Mouse (Mus musculus) myocyte (in vitro differentiated cells): ENCODE measurements around the gene Arhgap22.

Experiments used
- POLR2A ChIP-seq: IDR thresholded peaks from one replicate; pipeline ENCODE4 v1.6.1; 2011; ENCODE audit warnings: low read depth, mild to moderate bottlenecking, control low read depth, moderate library complexity; ENCODE audit not compliant: insufficient read length
- TCF12 ChIP-seq: IDR thresholded peaks from one replicate; pipeline ENCODE4 v1.6.1; 2011; ENCODE audit warnings: mild to moderate bottlenecking, control low read depth; ENCODE audit not compliant: poor library complexity, insufficient read depth, severe bottlenecking
- TCF3 ChIP-seq: IDR thresholded peaks from one replicate; pipeline ENCODE4 v1.6.1; 2011; ENCODE audit warnings: low read depth, control low read depth; ENCODE audit not compliant: insufficient read length

DNA sequence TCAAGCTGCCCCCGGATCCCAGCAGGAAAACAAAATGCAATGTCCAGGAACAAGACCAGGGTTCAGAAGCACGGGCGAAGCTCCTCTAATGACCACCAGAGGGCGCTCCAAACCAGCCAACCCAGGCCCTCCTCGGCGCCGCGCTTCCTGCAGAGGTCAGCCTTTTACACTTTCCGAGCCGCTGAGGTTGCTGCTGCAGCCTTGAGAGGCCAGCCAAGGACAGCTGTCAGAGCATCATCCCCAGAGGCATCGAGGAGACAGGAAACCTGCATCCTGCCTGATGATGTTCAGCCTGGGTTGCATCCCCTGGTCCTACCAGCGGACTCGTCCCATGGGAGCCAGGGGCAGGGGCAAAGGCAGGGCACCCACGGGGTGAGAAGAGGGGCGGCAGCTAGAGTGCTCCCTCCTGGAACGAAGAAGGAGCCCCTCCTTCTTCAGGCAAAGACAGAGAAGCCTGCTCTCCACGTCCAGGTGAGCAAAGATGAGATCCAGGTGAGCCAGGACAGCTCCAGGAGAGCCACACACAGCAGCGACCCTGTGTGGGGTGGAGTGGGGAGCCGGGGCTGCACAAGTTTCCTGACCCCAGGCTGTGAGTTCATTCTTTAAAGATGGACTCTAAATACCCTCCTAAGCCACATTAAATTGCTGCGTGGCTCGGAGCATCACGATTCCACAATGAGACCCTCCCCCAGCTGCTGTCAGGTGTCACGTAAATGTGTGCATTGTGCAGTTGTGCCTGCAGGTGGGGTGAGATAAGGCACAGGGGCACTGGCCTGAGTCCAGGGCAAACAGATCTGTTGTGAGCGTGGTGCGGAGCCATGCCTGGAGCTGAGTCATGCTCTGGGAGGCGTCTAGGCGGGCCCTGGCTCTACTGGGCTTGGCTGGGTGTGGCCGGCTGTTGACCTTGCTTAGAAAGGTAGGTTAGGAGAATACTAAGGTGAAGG, at the start of gene Arhgap22:
- TF ChIP-seq POLR2A (no peak), TCF3 (no peak), TCF12 (no peak)
